Mouse (Mus musculus): Measurements from ENCODE around the gene Abca13.
"Not testable (repeated sequence)": the region's sequence is repeated elsewhere in the genome, so short reads cannot be mapped to it uniquely, and the experiment has no call there.

The Abca13 gene

GRCm38 (mm10) chr11:9191555-9192131, at the start of gene Abca13:
Gene Abca13 (plus strand): TSS chr11:9191942.
- no peak for DNase-seq (ENCODE audit: low spot score)

- no peak for DNase-seq (ENCODE audit: low spot score)
These were observed 46.6 kb upstream of the Abca13 start for GRCm38 (mm10) chr11:9145113-9145512.

- DNase-seq (ENCODE audit: low spot score), result no peak
These were observed 45.6 kb upstream of the Abca13 start for GRCm38 (mm10) chr11:9146115-9146514.

DNA sequence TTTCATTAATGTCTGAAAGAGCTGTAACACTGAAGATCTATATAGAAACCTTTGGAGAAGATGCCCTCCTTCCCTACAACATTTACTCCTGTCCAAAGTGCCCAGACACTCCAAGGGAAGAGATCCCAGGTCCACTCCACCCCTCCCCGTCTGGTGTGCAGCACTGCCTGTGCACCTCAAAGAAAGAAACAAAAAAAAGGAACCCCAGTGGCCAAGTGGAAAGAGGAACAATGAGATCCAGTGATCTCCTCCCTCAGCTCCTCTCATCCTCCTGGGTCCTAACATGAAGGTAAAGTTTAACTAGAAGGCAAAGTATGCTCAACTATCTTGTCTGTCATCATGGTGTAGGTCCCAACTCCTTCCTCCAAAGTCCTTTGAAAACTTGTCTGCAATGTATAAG, 45.1 kb upstream of the Abca13 start:
- no peak for DNase-seq (ENCODE audit: low spot score)

- DNase-seq (ENCODE audit: low spot score), result no peak
These were observed 43.5 kb upstream of the Abca13 start for GRCm38 (mm10) chr11:9148206-9148605.

GRCm38 (mm10) chr11:9150403-9150802, 41.3 kb upstream of the Abca13 start:
- not testable (repeated sequence) for DNase-seq (ENCODE audit: low spot score)

DNA sequence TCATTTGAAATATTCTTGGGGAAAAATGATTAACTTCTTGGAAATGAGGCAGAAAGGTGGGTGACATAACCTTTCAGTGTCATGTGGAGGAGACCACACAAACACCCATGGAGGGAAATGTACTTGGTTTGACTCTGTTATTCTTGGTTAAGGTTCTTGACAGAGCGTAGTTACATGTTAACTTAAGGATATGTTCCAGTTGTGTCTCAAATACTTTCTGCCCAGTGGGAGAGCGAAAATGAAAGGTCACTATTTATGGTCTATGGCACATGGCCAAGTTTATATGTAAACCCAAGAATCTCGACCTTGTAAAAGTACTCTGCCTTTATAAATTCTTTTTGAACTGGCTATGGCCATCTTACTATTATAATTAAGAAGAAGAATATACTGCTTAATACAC, 31.8 kb upstream of the Abca13 start:
- DNase-seq (ENCODE audit: low spot score), result no peak

GRCm38 (mm10) chr11:9167331-9167730, 24.4 kb upstream of the Abca13 start:
- no peak for DNase-seq (ENCODE audit: low spot score)

GRCm38 (mm10) chr11:9181477-9181876, 10.3 kb upstream of the Abca13 start:
- no peak for DNase-seq (ENCODE audit: low spot score)

DNA sequence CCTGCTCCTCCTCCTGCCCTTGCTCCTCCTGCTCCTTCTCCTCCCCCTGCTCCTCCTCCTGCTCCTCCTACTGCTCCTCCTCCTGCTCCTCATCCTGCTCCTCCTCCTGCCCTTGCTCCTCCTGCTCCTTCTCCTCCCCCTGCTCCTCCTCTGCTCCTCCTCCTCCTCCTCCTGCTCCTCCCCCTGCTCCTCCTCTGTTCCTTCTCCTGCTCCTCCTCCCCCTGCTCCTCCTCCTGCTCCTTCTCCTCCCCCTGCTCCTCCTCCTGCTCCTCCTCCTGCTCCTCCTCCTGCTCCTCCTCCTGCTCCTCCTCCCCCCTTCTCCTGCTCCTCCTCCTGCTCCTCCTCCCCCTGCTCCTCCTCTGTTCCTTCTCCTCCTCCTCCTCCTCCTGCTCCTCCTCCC, 2.3 kb upstream of the Abca13 start:
- DNase-seq (ENCODE audit: low spot score), result not testable (repeated sequence)

GRCm38 (mm10) chr11:9190772-9191554, 779 bp upstream of the Abca13 start:
- DNase-seq (ENCODE audit: low spot score), result no peak

GRCm38 (mm10) chr11:9194861-9195260, 3.1 kb downstream of the Abca13 start:
- no peak for DNase-seq (ENCODE audit: low spot score)

- no peak for DNase-seq (ENCODE audit: low spot score)
These were observed 8.1 kb downstream of the Abca13 start for GRCm38 (mm10) chr11:9199868-9200267.

- no peak for DNase-seq (ENCODE audit: low spot score)
These were observed 19.0 kb downstream of the Abca13 start for GRCm38 (mm10) chr11:9210707-9211106.

DNA sequence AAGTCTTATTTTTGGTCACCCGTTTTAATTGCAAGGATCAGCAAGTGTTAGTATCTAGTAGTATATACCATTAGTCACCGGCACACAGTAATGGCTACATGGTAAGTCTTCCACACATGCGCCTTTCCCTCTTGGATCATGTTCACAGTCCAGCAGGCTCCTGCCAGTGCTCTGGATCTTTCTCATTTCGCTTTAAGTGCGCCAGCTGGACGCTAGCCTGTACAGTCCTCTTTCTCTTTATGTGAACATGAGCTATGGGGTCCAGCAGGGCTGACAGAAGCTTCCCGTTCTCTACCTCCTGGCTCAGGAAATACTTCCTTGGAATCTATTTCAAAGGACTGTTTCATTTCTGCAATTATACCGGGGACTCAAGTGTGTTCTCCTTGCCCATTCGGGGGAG, 21.8 kb downstream of the Abca13 start:
- no peak for DNase-seq (ENCODE audit: low spot score)

DNA sequence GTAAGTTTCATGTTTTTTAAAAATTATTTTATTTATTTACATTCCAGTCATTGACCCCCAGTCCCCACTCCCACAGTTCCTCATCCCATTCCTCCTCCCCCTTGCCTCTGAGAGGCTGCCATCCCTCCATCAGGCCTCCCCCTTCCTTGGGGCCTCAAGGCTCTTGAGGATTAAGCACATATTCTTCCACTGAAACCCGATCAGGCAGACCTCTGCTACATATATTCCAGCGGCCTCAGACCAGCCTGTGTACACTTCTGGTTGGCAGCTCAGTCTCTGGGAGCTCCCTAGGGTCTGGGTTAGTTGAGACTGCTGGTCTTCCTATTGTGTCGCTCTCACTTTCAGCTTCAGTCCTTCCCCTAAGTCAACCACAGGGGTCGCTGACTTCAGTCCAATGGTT, 24.5 kb downstream of the Abca13 start:
- no peak for DNase-seq (ENCODE audit: low spot score)

- no peak for DNase-seq (ENCODE audit: low spot score)
These were observed 28.8 kb downstream of the Abca13 start for GRCm38 (mm10) chr11:9220501-9220900.

DNA sequence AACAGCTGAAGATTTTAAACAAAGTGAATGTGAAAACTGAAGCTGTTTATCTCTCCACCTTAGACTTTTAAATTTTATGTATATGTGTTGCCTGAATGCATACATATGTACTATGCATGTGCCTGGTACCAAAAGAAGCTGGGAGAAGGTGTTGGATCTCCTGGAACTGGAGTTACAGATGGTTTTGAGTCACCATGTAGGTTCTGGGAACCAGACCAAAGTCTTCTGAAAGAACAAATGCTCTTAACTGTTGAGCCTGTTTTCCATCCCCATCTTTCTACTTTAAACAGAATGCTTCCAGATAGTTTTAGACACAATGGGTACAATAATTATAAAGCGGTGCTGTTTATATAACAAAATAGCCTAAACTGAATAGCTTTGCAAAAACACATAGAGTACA, 29.9 kb downstream of the Abca13 start:
- DNase-seq (ENCODE audit: low spot score), result no peak

DNA sequence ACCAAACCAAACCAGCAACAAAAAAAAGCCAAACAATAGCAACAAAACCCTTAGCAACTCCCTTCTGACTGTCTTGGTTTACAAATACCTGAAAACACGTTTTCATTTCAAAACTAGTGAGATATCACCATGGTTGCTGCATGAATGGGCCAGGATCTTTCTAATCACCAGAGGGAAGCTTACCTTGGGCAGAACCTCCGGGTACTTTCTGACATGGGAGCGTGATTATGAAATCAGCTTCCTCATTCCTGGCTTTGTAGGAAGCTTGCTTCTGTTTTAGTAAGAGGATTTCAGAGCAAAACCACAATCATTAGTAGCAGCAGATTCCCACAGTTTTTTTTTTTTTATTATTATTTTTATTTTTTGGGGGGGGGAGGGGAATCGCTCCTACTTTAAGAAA, 34.7 kb downstream of the Abca13 start:
- DNase-seq (ENCODE audit: low spot score), result no peak

- DNase-seq (ENCODE audit: low spot score), result not testable (repeated sequence)
These were observed 57.9 kb downstream of the Abca13 start for GRCm38 (mm10) chr11:9249627-9250026.

DNA sequence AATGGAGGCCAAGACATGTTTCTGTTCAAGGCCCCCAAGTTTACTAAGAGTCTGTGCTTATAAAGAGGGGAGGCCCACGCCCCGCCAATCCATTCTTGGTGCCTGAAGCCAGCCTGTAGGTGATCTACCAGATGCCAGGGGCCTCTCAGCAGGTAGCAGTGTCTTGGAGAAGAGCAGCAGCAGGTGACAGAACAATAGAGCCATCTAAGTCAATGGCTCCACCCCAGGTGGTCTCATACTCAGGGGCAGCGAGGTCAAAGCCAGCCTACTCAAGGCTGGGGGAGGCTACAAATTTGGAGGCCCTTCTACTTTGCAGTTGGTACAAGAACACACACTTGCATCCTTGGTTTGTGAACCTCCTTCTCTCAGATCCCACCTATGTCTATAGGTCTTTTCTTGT, 71.3 kb downstream of the Abca13 start:
- DNase-seq (ENCODE audit: low spot score), result not testable (repeated sequence)

GRCm38 (mm10) chr11:9269090-9269489, 77.3 kb downstream of the Abca13 start:
- DNase-seq (ENCODE audit: low spot score), result no peak

GRCm38 (mm10) chr11:9285204-9285603, 93.5 kb downstream of the Abca13 start:
- no peak for DNase-seq (ENCODE audit: low spot score)

GRCm38 (mm10) chr11:9285759-9286158, 94.0 kb downstream of the Abca13 start:
- no peak for DNase-seq (ENCODE audit: low spot score)

Data from MN1 (cell line).